Mouse (Mus musculus) testis, adult 2 months (tissue): ENCODE results near the gene Ctdsp2.

Source experiments
- CTCF ChIP-seq: fragments of 200-500 bp; IDR thresholded peaks from 2 replicates; pipeline ENCODE4 v1.5.1; 2012; ENCODE audit warnings: low read depth, mild to moderate bottlenecking, inconsistent platforms, low read length, moderate library complexity; ENCODE audit not compliant: control insufficient read depth, insufficient read depth, insufficient replicate concordance
- POLR2A ChIP-seq: fragments of 200-500 bp; IDR thresholded peaks from 2 replicates; pipeline ENCODE4 v1.6.1; 2012; ENCODE audit warnings: low read depth, mild to moderate bottlenecking, inconsistent platforms, low read length, moderate library complexity; ENCODE audit not compliant: control insufficient read depth

DNA sequence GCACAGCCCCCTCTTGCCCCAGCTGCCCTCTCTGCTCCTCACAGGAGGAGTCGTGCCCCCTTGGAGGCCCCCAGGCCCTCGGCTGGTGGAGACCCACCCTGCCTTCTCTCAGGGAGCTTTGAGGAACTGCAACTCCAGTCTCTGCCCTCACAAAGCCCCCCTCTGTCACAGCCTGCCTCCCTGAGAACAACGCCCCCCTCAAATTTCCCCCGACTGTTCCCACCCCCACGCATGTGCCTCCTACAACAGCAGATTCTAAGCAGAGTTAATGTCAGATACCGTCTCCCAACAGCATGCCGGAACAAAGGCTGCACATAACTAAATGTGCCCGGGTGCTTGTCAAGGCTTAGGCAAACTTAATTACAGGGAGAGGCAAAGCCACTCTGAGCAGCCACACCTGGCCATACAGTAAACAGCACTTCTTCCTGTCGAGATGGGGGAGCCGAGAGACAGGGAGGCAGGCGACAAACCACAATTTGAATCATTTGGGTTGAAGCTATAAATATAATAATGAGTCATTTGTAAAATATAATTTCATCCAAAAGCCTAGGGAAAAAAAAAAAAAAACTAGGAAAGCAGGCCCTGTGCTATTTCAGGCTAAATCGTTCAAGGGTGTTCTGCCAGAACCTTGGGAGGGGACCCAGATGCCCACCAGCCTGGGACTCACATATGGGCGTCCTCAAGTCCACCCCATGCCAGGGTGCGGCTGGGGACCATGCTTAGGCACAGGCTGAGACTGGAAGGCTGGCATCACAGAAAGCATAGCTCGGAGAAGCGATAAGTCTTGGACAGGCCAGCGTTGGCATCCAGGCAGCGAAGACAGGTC is 42.7 kb upstream of the Ctdsp2 start:
- TF ChIP-seq POLR2A (no peak), CTCF (no peak)
